Mouse (Mus musculus) bone marrow, adult 2 months (tissue): Measurements from ENCODE around the gene 9430038I01Rik. TPM values are rescaled to one million over a fixed set of nuclear protein-coding genes. Genes with fewer than 3 reads are reported as not detected.
"Not testable (repeated sequence)": the region's sequence is repeated elsewhere in the genome, so short reads cannot be mapped to it uniquely, and the experiment has no call there.

ENCODE experiments used
- H3K27ac ChIP-seq: fragments of 200-500 bp; 2 replicates; pipeline ENCODE4 v1.5.1; 2012; ENCODE audit warnings: low read depth, mild to moderate bottlenecking, control low read depth, inconsistent platforms, low read length; ENCODE audit not compliant: control insufficient read depth, poor library complexity, insufficient read depth
- H3K4me1 ChIP-seq: fragments of 200-500 bp; 2 replicates; pipeline ENCODE4 v1.6.1; 2011; ENCODE audit warnings: low read length; ENCODE audit not compliant: control insufficient read depth, insufficient read depth
- H3K4me3 ChIP-seq: fragments of 200-500 bp; replicated peaks from 2 replicates; pipeline ENCODE3; 2011; ENCODE audit warnings: mild to moderate bottlenecking, low read depth, low read length, control low read depth; ENCODE audit not compliant: control insufficient read depth
- CTCF ChIP-seq: fragments of 200-500 bp; IDR thresholded peaks from 2 replicates; pipeline ENCODE4 v1.5.1; 2011; ENCODE audit warnings: low read length, control low read depth; ENCODE audit not compliant: control insufficient read depth, insufficient read depth
- POLR2A ChIP-seq: fragments of 200-500 bp; IDR thresholded peaks from 2 replicates; pipeline ENCODE4 v1.6.1; 2011; ENCODE audit warnings: low read depth, mild to moderate bottlenecking, control low read depth, low read length, borderline replicate concordance; ENCODE audit not compliant: control insufficient read depth
- WGBS: fragments of 180-500 bp; shearing (Covaris S2); methylation state at CpG from one replicate; pipeline ENCODE4 v1.1.7; 2018; 5-methylcytosine and 5-hydroxymethylcytosine counted together
- polyA plus RNA-seq: library from polyadenylated mRNA; stranded (reverse); fragments of >200 nt; gene quantifications from 2 replicates; pipeline ENCODE4 v1.2.4, GENCODE M21; 2011; ENCODE audit warnings: low replicate concordance; ENCODE audit not compliant: missing spikeins, insufficient read depth, insufficient read length

The 9430038I01Rik gene
- polyA plus RNA-seq, result 7.9 and 8.3 TPM in 2 replicates

GRCm38 (mm10) chr7:137410337-137411197 lies at the start of gene 9430038I01Rik:
9430038I01Rik (minus strand) TSS chr7:137410762.
- under 1% methylated on average over 63 of the region's 63 CpGs for whole genome bisulfite sequencing
- TF ChIP-seq POLR2A (peak; percentile 10; the same call in 1 of the 2 replicates), CTCF (no peak)
- peak within 1 kb of the TSS; percentile 89 for H3K27ac ChIP-seq
- no peaks in the 10 kb centered on the region; the same call in 1 of the 2 replicates for H3K4me1 ChIP-seq
- H3K4me3 ChIP-seq, result peak within 1 kb of the TSS; percentile 92

GRCm38 (mm10) chr7:137445321-137445720 lies 34.8 kb upstream of the 9430038I01Rik start:
- WGBS, result 90% methylated on average over 12 of the region's 12 CpGs
- H3K4me3 ChIP-seq, result no peak overlapping the region

GRCm38 (mm10) chr7:137442951-137443350 lies 32.4 kb upstream of the 9430038I01Rik start:
- TF ChIP-seq POLR2A (no peak), CTCF (no peak)
- Histone ChIP-seq H3K4me3 (no peak overlapping the region), H3K4me1 (no peaks in the 10 kb centered on the region; the same call in 1 of the 2 replicates), H3K27ac (no peak overlapping the region)
- WGBS, result 87% methylated on average over 4 of the region's 4 CpGs

More at GRCm38 (mm10) chr7:137445321-137445720, 34.8 kb upstream of the 9430038I01Rik start:
- Histone ChIP-seq H3K27ac (no peak overlapping the region), H3K4me1 (no peaks in the 10 kb centered on the region)
- TF ChIP-seq CTCF, result no peak
- TF ChIP-seq POLR2A, result no peak

- not testable (repeated sequence) for H3K27ac ChIP-seq, H3K4me3 ChIP-seq, H3K4me1 ChIP-seq
- 69% methylated on average over 7 of the region's 7 CpGs for WGBS
Measured at GRCm38 (mm10) chr7:137438962-137439361, 28.4 kb upstream of the 9430038I01Rik start.

GRCm38 (mm10) chr7:137438179-137438550 lies 27.6 kb upstream of the 9430038I01Rik start:
- TF ChIP-seq CTCF (no peak), POLR2A (no peak)
- 3% methylated on average over 7 of the region's 7 CpGs for WGBS
- no peaks in the 10 kb centered on the region; the same call in 1 of the 2 replicates for H3K4me1 ChIP-seq

GRCm38 (mm10) chr7:137437440-137438178 lies 27.0 kb upstream of the 9430038I01Rik start, which contains the start of gene Glrx3:
Glrx3 (plus strand) TSS chr7:137437614.
- TF ChIP-seq CTCF (no peak), POLR2A (peak; percentile 53; the same call in 1 of the 2 replicates)
- Histone ChIP-seq H3K4me1 (no peaks in the 10 kb centered on the region; the same call in 1 of the 2 replicates), H3K27ac (no peak within 1 kb of the TSS; the same call in 1 of the 2 replicates), H3K4me3 (peak within 1 kb of the TSS; percentile 68)
- under 1% methylated on average over 69 of the region's 69 CpGs for WGBS

More at GRCm38 (mm10) chr7:137438179-137438550, 27.6 kb upstream of the 9430038I01Rik start:
- H3K4me3 ChIP-seq, result peak overlapping the region; percentile 68
- no peak overlapping the region for H3K27ac ChIP-seq

GRCm38 (mm10) chr7:137436901-137437300 lies 26.3 kb upstream of the 9430038I01Rik start:
- H3K27ac ChIP-seq, result no peak overlapping the region
- no peak for TF ChIP-seq POLR2A
- no peak for TF ChIP-seq CTCF
- 76% methylated on average over 6 of the region's 6 CpGs for WGBS
- no peak overlapping the region for H3K4me3 ChIP-seq
- no peaks in the 10 kb centered on the region; the same call in 1 of the 2 replicates for H3K4me1 ChIP-seq
